Mouse (Mus musculus) spleen, adult 2 months (tissue): ENCODE data around the gene Wdpcp.

Source experiments
- CTCF ChIP-seq: fragments of 200-500 bp; IDR thresholded peaks from 2 replicates; pipeline ENCODE4 v1.5.1; 2011; ENCODE audit warnings: mild to moderate bottlenecking, inconsistent platforms; ENCODE audit not compliant: insufficient read depth, insufficient read length, insufficient replicate concordance; ENCODE audit errors: extremely low read depth
- POLR2A ChIP-seq: fragments of 200-500 bp; IDR thresholded peaks from 2 replicates; pipeline ENCODE4 v1.6.1; 2011; ENCODE audit warnings: low read depth, low read length, inconsistent platforms

DNA sequence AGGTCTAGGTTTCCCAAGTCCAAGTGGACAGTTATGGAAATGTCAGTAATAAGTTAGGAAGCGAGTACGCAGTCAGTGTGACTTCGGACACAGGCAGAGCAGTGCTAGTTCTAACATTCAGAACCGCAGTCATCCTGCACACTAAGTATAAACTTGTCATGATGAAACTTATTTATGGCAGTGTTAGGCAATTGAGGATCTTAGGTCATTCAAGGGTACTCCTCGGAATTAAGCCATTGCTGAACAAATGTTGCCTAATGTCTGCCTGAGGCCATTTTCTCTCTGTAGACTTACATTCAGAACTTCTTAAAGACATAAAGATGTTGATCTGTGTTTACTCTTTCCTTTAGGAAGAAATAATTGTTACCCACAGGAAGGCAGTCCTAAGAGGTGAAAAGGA lies 157.0 kb downstream of the Wdpcp start:
- TF ChIP-seq CTCF (no peak), POLR2A (no peak)
